Mouse (Mus musculus): Measurements from ENCODE around the gene Glud1.

- no peak for TF ChIP-seq ZC3H11A (IDR thresholded peaks at IDR 0.05; ENCODE audit: borderline replicate concordance, low read depth, low read length)
- no peak for TF ChIP-seq CHD2 (IDR thresholded peaks at IDR 0.05; ENCODE audit: low read depth, low read length)
- TF ChIP-seq ZNF384 (IDR thresholded peaks at IDR 0.05; ENCODE audit: low read depth, low read length): no peak
Measured at GRCm38 (mm10) chr14:34373581-34373980, 63.1 kb downstream of the Glud1 start.
